Mouse (Mus musculus) heart, postnatal 0 days (tissue): ENCODE data around the gene Mcm8.

Source experiments
- CTCF ChIP-seq: IDR thresholded peaks from 2 replicates; pipeline ENCODE4 v1.5.1; 2016; ENCODE audit warnings: antibody characterized with exemption, control low read depth, low read depth
- EP300 ChIP-seq: IDR thresholded peaks from 2 replicates; pipeline ENCODE4 v1.6.1; 2016; ENCODE audit warnings: antibody characterized with exemption, low read depth

GRCm38 (mm10) chr2:132784039-132784438, 31.9 kb upstream of the Mcm8 start:
- TF ChIP-seq CTCF (no peak), EP300 (no peak)
